Mouse (Mus musculus) CH12.LX (cell line): ENCODE results near the gene Ube2h. TPM values are rescaled to one million over a fixed set of nuclear protein-coding genes. Genes with fewer than 3 reads are reported as not detected.
A peak's percentile ranks its signal among the peaks of the same experiment; 100 is the strongest.

Experiments used
- DNase-seq: peaks from one replicate; pipeline ENCODE4 v3.0.0-alpha.2; 2013; ENCODE audit errors: extremely low read depth
- H3K27ac ChIP-seq: 2 replicates; pipeline ENCODE4 v1.5.1; 2012; ENCODE audit warnings: low read depth, mild to moderate bottlenecking, control low read depth, moderate library complexity; ENCODE audit not compliant: insufficient read depth
- H3K27me3 ChIP-seq: replicated peaks from 2 replicates; pipeline ENCODE3; 2012; ENCODE audit warnings: inconsistent platforms
- H3K36me3 ChIP-seq, 2 experiments: replicated peaks in 1 of 2; 2 replicates each; pipeline versions ENCODE3 to v1.6.1; 2012; ENCODE audit warnings: inconsistent platforms in 1 of 2, low read length in 1 of 2, mild to moderate bottlenecking in 1 of 2, mixed read lengths in 1 of 2, moderate library complexity in 1 of 2; ENCODE audit not compliant: control insufficient read depth in 1 of 2, insufficient read depth in 1 of 2
- H3K4me1 ChIP-seq, 2 experiments: 2 replicates each; pipeline ENCODE4 v1.6.1; 2012; ENCODE audit warnings: inconsistent platforms in 1 of 2, moderate library complexity in 1 of 2; ENCODE audit not compliant: insufficient read depth in 2 of 2, control insufficient read depth in 1 of 2
- H3K4me2 ChIP-seq: 2 replicates; pipeline ENCODE4 v1.6.1; 2012; ENCODE audit warnings: low read depth, mild to moderate bottlenecking, control low read depth; ENCODE audit not compliant: poor library complexity, insufficient read depth, severe bottlenecking
- H3K4me3 ChIP-seq, 3 experiments: fragments of 150-350 bp in 1 of 3; sonication (generic) in 1 of 3; replicated peaks in 1 of 3; 2 replicates each; pipeline versions ENCODE3 to v1.5.1; 2011 to 2012; ENCODE audit warnings: low read depth in 2 of 3, low read length in 2 of 3, mild to moderate bottlenecking in 2 of 3, moderate library complexity in 2 of 3, control low read depth in 1 of 3, improper control_type of control experiment in 1 of 3, inconsistent platforms in 1 of 3, mixed read lengths in 1 of 3; ENCODE audit not compliant: poor library complexity in 1 of 3
- H3K79me2 ChIP-seq: replicated peaks from 2 replicates; pipeline ENCODE4 v1.6.1; 2012; ENCODE audit warnings: mild to moderate bottlenecking, moderate library complexity; ENCODE audit not compliant: control insufficient read depth, poor library complexity, insufficient read depth, severe bottlenecking; ENCODE audit errors: extremely low read depth
- H3K9ac ChIP-seq: 2 replicates; pipeline ENCODE4 v1.6.1; 2012; ENCODE audit warnings: low read depth, mild to moderate bottlenecking, control low read depth, moderate library complexity; ENCODE audit not compliant: insufficient read depth
- H3K9me3 ChIP-seq: replicated peaks from 2 replicates; pipeline ENCODE3; 2012; ENCODE audit warnings: low read length, inconsistent platforms, mixed read lengths
- CHD1 ChIP-seq: IDR thresholded peaks from 2 replicates; pipeline ENCODE4 v1.6.1; 2012; ENCODE audit warnings: low read depth, low read length, improper control_type of control experiment, inconsistent platforms
- EP300 ChIP-seq: IDR thresholded peaks from 2 replicates; pipeline ENCODE4 v1.6.1; 2011; ENCODE audit warnings: low read length, improper control_type of control experiment
- MXI1 ChIP-seq: IDR thresholded peaks from 2 replicates; pipeline ENCODE4 v1.6.1; 2011; ENCODE audit warnings: mild to moderate bottlenecking, low read depth, low read length, improper control_type of control experiment
- dilution Hi-C: fragments of 300-500 bp; cut with MboI; formaldehyde crosslinking; loops from 2 replicates; pipeline ENCODE4 v1.14.3; 2020; ENCODE audit warnings: low sequenced_read_pairs; ENCODE audit not compliant: extremely low pct_unique_long_range_greater_than_20kb, extremely low pct_ligation_motif_present
- in situ Hi-C: fragments of 300-500 bp; cut with MboI; formaldehyde crosslinking; loops from 3 replicates; pipeline ENCODE4 v1.14.3; 2019; ENCODE audit warnings: low sequenced_read_pairs, low pct_ligation_motif_present, low pct_unique_long_range_greater_than_20kb, mixed read lengths
- polyA plus RNA-seq: library from polyadenylated mRNA; unstranded; fragments of >175 nt; gene quantifications from 2 replicates; pipeline ENCODE4 v1.2.1, GENCODE M21; 2012; ENCODE audit warnings: low read depth; ENCODE audit not compliant: insufficient read length
- total RNA-seq, 2 experiments: library from RNA; depleted of rRNA; stranded (reverse); fragments of 300-350 nt in 1 of 2; fragments of >200 nt in 1 of 2; gene quantifications; 2 replicates each; pipeline ENCODE4 v1.2.3; 2012 to 2014

The Ube2h gene
- total and polyA plus RNA-seq, 3 experiments: 6.1 to 13.4 (median 13.4) TPM

DNA sequence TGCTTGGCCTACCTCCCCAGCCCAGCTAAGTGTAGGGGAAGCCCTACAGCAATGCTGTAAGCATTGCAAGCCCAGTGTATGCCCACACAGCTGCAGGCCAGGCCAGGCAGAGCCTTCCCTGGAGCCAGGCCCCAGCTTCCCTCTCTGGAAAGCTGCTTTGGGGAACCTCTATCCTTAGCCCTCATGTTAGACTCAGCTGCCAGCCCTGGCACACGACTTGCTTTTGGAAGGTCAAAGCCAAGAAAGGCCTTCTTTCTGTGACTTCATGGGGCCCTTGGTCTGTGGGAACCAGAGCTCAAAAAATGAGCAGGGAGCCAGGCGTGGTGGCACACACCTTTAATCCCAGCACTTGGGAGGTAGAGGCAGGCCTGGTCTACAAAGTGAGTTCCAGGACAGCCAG, 142.7 kb downstream of the Ube2h start:
- in situ Hi-C loops (no loop called here), dilution Hi-C loops (no loop called here)
- Histone ChIP-seq H3K9ac (no peak overlapping the region), H3K27me3 (no peaks in the 10 kb centered on the region), H3K4me3 (peak overlapping the region in 1 of 3 experiments; percentile 22), H3K79me2 (no peaks in the 10 kb centered on the region), H3K4me2 (no peak overlapping the region; the same call in 1 of the 2 replicates), H3K9me3 (no peaks in the 10 kb centered on the region), H3K36me3 (peaks cover 3 to 28% of the 10 kb centered on the region in 2 experiments), H3K27ac (peak overlapping the region; percentile 88), H3K4me1 (peaks cover 31 to 79% of the 10 kb centered on the region in 2 experiments)
- peak; percentile 26 for DNase-seq
- no peak for TF ChIP-seq MXI1
- no peak for TF ChIP-seq CHD1
- no peak for TF ChIP-seq EP300

Other genes starting within 250 kb of the Ube2h start
- gene Zc3hc1, start 86.5 kb upstream of the Ube2h start, total RNA-seq (2012; rRNA removed): 59.5 and 61.3 TPM in 2 replicates
- 89.5 and 94.4 TPM in 2 replicates for gene Zc3hc1, start 86.5 kb upstream of the Ube2h start, total RNA-seq (2014; rRNA removed)
- gene Zc3hc1, start 86.5 kb upstream of the Ube2h start, polyA plus RNA-seq: 72.9 and 80.2 TPM in 2 replicates
- 30.6 and 37.7 TPM in 2 replicates for gene Klhdc10, start 97.3 kb upstream of the Ube2h start, total RNA-seq (2012; rRNA removed)
- 22.1 and 26.3 TPM in 2 replicates for gene Klhdc10, start 97.3 kb upstream of the Ube2h start, total RNA-seq (2014; rRNA removed)
- 29.6 and 35.8 TPM in 2 replicates for gene Klhdc10, start 97.3 kb upstream of the Ube2h start, polyA plus RNA-seq
- gene Tmem209, start 205.2 kb upstream of the Ube2h start, total RNA-seq (2012; rRNA removed): 25.1 and 27.1 TPM in 2 replicates
- gene Tmem209, start 205.2 kb upstream of the Ube2h start, total RNA-seq (2014; rRNA removed): 46.5 and 53.3 TPM in 2 replicates
- 53.2 and 59.2 TPM in 2 replicates for gene Tmem209, start 205.2 kb upstream of the Ube2h start, polyA plus RNA-seq
- 0.17 and 0.34 TPM in 2 replicates for gene Ssmem1, start 205.3 kb upstream of the Ube2h start, total RNA-seq (2012; rRNA removed)
- gene Ssmem1, start 205.3 kb upstream of the Ube2h start, total RNA-seq (2014; rRNA removed): 0.23 and 0.34 TPM in 2 replicates
- gene Ssmem1, start 205.3 kb upstream of the Ube2h start, polyA plus RNA-seq: not detected in 2 replicates
- not detected in 2 replicates for gene Cpa2, start 237.0 kb upstream of the Ube2h start, total RNA-seq (2012; rRNA removed)
- not detected in 2 replicates for gene Cpa2, start 237.0 kb upstream of the Ube2h start, total RNA-seq (2014; rRNA removed)
- gene Cpa2, start 237.0 kb upstream of the Ube2h start, polyA plus RNA-seq: not detected in 2 replicates